Mouse (Mus musculus) midbrain, embryonic 13.5 days (tissue): ENCODE results near the gene Plk5. TPM values are rescaled to one million over a fixed set of nuclear protein-coding genes. Genes with fewer than 3 reads are reported as not detected.

ENCODE experiments used
- ATAC-seq: fragments of 200-750 bp; cut with Nextera tagmentation; 2 replicates; pipeline ENCODE4 v1.8.0; 2017; ENCODE audit warnings: mild to moderate bottlenecking, moderate TSS enrichment, moderate library complexity
- H3K27ac ChIP-seq: fragments of 300-500 bp; sonication (generic); 2 replicates; pipeline ENCODE4 v1.5.1; 2015; ENCODE audit warnings: inconsistent platforms, mild to moderate bottlenecking, moderate library complexity
- H3K27me3 ChIP-seq: fragments of 300-500 bp; sonication (generic); 2 replicates; pipeline ENCODE4 v1.6.1; 2015; ENCODE audit warnings: mild to moderate bottlenecking, inconsistent platforms
- H3K36me3 ChIP-seq: fragments of 300-500 bp; sonication (generic); 2 replicates; pipeline ENCODE4 v1.6.1; 2015; ENCODE audit warnings: mild to moderate bottlenecking, inconsistent platforms
- H3K4me1 ChIP-seq: fragments of 300-500 bp; sonication (generic); replicated peaks from 2 replicates; pipeline ENCODE4 v1.6.1; 2015; ENCODE audit warnings: inconsistent platforms
- H3K4me2 ChIP-seq: fragments of 300-500 bp; sonication (generic); replicated peaks from 2 replicates; pipeline ENCODE4 v1.6.1; 2015; ENCODE audit warnings: moderate library complexity, mild to moderate bottlenecking, inconsistent platforms
- H3K4me3 ChIP-seq: fragments of 300-500 bp; sonication (generic); replicated peaks from 2 replicates; pipeline ENCODE4 v1.5.1; 2015; ENCODE audit warnings: mild to moderate bottlenecking, inconsistent platforms
- H3K9ac ChIP-seq: fragments of 300-500 bp; sonication (generic); replicated peaks from 2 replicates; pipeline ENCODE4 v1.6.1; 2015; ENCODE audit warnings: mild to moderate bottlenecking, inconsistent platforms
- H3K9me3 ChIP-seq: fragments of 300-500 bp; sonication (generic); 2 replicates; pipeline ENCODE4 v1.6.1; 2016; ENCODE audit warnings: mild to moderate bottlenecking, inconsistent platforms
- WGBS: fragments of 180-500 bp; shearing (Covaris S2); methylation state at CpG from one replicate; pipeline ENCODE4 v1.1.7; 2015; 5-methylcytosine and 5-hydroxymethylcytosine counted together
- polyA plus RNA-seq: library from polyadenylated mRNA; unstranded; fragments of >200 nt; fragmentation: Nextera tagmentation; extraction: Ambion mirVana; gene quantifications from 2 replicates; pipeline ENCODE4 v1.2.1, GENCODE M21; 2015

Gene Plk5
- polyA plus RNA-seq, 1 experiment from 2014 or later = 0.96 TPM

DNA sequence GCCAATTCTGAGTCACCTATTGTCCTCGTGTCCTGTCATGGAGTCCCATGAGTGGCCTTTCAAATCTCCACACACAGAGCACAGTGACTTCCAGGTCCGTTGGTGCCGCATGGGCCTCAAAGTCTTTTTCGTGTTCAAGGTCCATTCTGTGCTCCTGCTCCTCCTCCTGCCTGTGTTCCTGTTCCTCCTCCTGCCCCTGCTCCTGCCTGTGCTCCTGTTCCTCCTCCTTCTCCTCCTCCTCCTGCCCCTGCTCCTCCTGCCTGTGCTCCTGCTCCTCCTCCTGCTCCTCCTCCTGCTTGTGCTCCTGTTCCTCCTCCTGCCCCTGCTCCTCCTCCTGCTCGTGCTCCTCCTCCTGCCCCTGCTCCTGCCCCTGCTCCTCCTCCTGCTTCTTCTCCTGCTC, 11.7 kb downstream of the Plk5 start:
- H3K9me3 ChIP-seq = no peaks in the 10 kb centered on the region
- ATAC-seq = no peak

DNA sequence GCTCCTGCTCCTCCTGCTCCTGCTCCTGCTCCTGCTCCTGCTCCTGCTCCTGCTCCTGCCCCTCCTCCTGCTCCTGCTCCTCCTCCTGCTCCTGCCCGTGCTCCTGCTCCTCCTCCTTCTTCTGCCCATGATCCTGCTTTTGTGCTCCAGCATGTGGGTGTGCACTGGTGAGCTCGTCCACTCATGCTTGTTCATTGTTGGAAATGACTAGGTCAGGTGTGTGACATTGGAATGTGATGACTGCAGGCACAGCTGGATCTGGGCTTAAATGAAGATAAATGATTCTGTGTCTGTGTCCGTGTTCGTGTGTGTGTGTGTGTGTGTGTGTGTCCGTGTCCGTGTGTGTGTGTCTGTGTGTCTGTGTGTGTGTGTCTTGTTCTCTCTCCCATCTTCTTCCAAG, 12.1 kb downstream of the Plk5 start:
- H3K9ac ChIP-seq = no peak overlapping the region
- H3K27ac ChIP-seq = no peak overlapping the region
- H3K36me3 ChIP-seq = no peaks in the 10 kb centered on the region
- no peak for ATAC-seq
- H3K4me1 ChIP-seq = peaks cover 19% of the 10 kb centered on the region
- H3K9me3 ChIP-seq = no peaks in the 10 kb centered on the region
- 90% methylated on average over 6 of the region's 6 CpGs for WGBS
- H3K4me2 ChIP-seq = no peak overlapping the region
- H3K4me3 ChIP-seq = no peak overlapping the region
- peaks cover 10% of the 10 kb centered on the region; the same call in 1 of the 2 replicates for H3K27me3 ChIP-seq

More for the DNA sequence above, 11.7 kb downstream of the Plk5 start:
- Histone ChIP-seq H3K27me3 (peaks cover 11% of the 10 kb centered on the region; the same call in 1 of the 2 replicates), H3K4me1 (peaks cover 19% of the 10 kb centered on the region), H3K4me3 (no peak overlapping the region), H3K27ac (no peak overlapping the region), H3K9ac (no peak overlapping the region), H3K4me2 (no peak overlapping the region), H3K36me3 (no peaks in the 10 kb centered on the region)
- 64% methylated on average over 5 of the region's 5 CpGs for WGBS

DNA sequence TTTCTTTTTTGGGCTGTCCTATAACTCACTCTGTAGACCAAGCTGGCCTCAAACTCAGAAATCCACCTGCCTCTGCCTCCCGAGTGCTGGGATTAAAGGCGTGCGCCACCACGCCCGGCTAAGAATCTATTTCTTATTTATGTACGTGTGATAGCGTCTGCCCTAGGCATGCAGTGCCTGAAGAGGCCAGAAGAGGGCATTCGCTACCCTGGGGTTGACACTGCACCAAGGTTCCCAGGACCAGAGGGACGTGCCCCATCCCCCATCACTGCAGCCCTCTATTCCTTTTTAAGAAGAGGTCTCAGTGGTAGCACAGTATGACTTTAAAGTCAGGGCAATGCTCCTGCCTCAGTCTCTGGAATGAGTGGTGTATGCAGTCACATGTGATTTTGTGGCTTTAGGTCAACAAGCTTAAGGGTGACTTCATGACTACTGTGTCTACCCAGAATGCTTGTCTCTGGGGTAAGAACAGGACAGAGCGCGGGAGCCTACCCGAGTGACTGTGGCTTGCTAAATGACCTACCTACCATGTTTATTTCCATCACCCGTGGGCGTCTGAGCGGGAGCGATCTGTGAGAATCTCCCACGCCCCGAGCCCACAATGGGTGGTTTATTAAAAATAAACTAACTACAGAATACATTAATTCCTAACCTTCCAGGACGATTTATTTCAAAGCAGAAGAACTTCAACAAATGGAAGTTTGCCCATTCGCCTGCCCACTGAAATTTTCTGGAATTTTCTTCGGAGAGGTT, 13.9 kb downstream of the Plk5 start:
- Histone ChIP-seq H3K27ac (no peak overlapping the region), H3K36me3 (no peaks in the 10 kb centered on the region), H3K4me1 (peaks cover 12% of the 10 kb centered on the region), H3K9ac (no peak overlapping the region), H3K4me2 (no peak overlapping the region), H3K4me3 (no peak overlapping the region), H3K27me3 (peaks cover 10% of the 10 kb centered on the region; the same call in 1 of the 2 replicates), H3K9me3 (no peaks in the 10 kb centered on the region)
- no peak for ATAC-seq
- WGBS = 84% methylated on average over 21 of the region's 21 CpGs

DNA sequence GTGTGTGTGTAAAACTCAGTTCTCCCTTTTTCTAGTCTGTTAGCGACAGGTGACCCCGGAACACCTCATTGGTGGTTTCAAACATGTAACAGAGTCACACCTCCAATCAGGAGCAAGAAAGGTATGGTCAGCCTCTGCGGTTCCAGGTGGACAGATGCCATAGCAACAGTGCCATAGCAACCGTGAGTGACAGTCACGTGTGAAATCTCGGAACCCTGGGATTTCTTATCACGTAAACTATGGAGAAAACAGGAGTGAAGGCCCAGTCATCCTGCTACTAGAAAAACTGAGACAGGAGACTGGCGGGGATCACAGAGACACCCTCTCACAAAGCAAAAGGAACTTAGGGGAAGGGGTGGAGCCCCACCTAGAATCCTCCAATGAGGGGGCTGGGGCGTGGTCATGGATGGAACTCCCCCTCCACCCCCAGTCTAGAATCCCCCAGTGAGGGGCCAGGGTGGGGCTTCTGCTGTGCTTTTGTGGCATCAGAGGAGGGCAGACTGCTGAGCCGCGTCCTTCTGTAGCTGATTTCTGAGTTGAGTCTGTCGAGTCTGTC, 15.2 kb downstream of the Plk5 start:
- Histone ChIP-seq H3K4me3 (peak overlapping the region; percentile 23), H3K36me3 (no peaks in the 10 kb centered on the region)
- 7% methylated on average over 12 of the region's 12 CpGs for WGBS

DNA sequence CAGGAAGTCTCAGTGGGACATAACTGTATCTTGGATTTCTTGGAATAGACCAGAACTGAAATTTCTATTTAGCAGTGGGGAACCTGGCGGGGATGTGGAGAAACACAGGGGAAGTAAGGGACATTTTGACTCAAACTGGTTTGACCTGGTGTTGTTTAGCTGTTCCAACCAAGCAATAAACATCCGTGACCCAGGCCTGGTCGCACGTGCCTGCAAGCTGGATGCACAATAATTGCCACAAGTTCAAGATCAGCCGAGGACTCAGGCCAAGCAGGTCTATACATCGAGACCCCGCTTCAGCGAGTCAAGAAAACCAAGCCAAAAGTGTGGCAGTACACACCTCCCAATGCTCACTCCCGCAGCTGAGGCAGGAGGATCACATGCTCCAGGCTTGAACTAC, 15.7 kb downstream of the Plk5 start:
- no peaks in the 10 kb centered on the region for H3K36me3 ChIP-seq
- H3K9me3 ChIP-seq = no peaks in the 10 kb centered on the region
- peaks cover 10% of the 10 kb centered on the region; the same call in 1 of the 2 replicates for H3K27me3 ChIP-seq
- 0 out of 2 replicates have a peak overlapping the region, but pooled peaks have one; percentile 1 for H3K27ac ChIP-seq
- no peak for ATAC-seq
- peaks cover 12% of the 10 kb centered on the region for H3K4me1 ChIP-seq
- 52% methylated on average over 9 of the region's 9 CpGs for WGBS
- H3K4me2 ChIP-seq = peak overlapping the region; percentile 35
- H3K9ac ChIP-seq = peak overlapping the region; percentile 21; the same call in 1 of the 2 replicates
- H3K4me3 ChIP-seq = peak overlapping the region; percentile 23; the same call in 1 of the 2 replicates

More for the DNA sequence above, 15.2 kb downstream of the Plk5 start:
- Histone ChIP-seq H3K4me2 (peak overlapping the region; percentile 35), H3K9me3 (no peaks in the 10 kb centered on the region), H3K4me1 (peaks cover 12% of the 10 kb centered on the region), H3K27me3 (peaks cover 10% of the 10 kb centered on the region; the same call in 1 of the 2 replicates), H3K9ac (0 out of 2 replicates have a peak overlapping the region, but pooled peaks have one; percentile 21), H3K27ac (0 out of 2 replicates have a peak overlapping the region, but pooled peaks have one; percentile 1)
- peak; percentile 73 for ATAC-seq

DNA sequence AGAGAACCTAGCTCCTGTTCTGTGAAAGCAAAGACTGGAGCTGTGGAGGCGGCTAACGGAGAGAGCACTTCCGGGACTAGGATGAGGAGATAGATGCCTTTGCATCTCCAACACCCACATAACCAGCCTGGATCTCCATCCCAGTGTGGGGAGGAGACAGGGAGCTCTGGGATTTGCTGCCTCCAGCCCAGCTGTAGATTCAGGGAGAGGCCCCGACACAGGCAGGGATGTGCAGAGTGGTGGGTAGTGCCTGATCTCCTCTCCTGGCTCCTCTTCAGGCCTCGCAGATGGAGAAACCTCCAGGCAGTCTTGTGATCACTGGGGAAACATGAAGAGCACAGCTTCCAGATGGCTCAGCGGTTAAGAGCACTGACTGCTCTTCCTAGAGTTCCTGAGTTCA, 16.4 kb downstream of the Plk5 start:
- Histone ChIP-seq H3K36me3 (no peaks in the 10 kb centered on the region), H3K27ac (no peak overlapping the region), H3K27me3 (peaks cover 5% of the 10 kb centered on the region; the same call in 1 of the 2 replicates), H3K4me3 (no peak overlapping the region), H3K4me1 (peaks cover 12% of the 10 kb centered on the region), H3K9ac (no peak overlapping the region), H3K4me2 (no peak overlapping the region), H3K9me3 (no peaks in the 10 kb centered on the region)
- ATAC-seq = no peak
- WGBS = 86% methylated on average over 6 of the region's 6 CpGs

DNA sequence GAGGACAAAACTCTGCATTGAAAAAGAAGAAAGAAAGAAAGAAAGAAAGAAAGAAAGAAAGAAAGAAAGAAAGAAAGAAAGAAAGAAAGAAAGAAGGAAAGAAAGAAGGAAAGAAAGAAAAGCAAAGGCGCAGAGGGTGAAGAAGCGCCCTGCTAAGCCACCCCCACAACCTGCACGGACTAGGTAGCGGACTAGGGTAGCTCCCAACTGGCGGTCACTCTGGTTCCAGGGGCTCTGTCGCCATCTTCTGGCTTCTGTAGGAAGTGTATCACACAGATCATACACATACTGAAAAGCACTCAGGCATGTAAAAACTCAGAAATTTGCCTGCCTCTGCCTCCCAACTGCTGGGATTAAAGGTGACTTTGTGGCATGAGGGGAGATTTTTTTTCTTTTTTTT, 17.8 kb downstream of the Plk5 start:
- no peak for ATAC-seq
- no peak overlapping the region for H3K27ac ChIP-seq
- no peak overlapping the region for H3K4me3 ChIP-seq
- 17% methylated on average over 6 of the region's 6 CpGs for WGBS
- no peaks in the 10 kb centered on the region for H3K9me3 ChIP-seq
- no peak overlapping the region for H3K9ac ChIP-seq
- no peak overlapping the region for H3K4me2 ChIP-seq
- peaks cover 12% of the 10 kb centered on the region for H3K4me1 ChIP-seq
- H3K36me3 ChIP-seq = no peaks in the 10 kb centered on the region
- peaks cover 5% of the 10 kb centered on the region; the same call in 1 of the 2 replicates for H3K27me3 ChIP-seq

DNA sequence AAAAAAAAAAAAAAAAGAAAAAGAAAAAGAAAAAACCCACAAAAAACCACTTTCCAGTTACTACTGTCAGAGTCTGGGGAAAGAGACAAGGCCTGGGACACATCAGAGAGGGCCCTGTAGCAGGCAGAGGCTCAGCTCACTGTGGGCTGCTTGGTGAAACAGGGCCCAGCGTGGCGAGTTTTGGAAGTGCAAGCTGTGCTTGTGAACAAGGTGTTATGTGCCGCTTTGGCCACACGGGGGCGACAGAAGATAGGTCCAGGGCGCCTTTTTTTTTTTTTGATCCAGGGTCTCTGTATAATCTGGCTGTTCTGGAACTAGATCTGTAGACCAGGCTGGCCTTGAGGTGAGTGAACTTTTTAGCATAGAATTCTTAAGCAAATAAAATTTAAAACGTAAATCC, 19.9 kb downstream of the Plk5 start:
- peaks cover 18% of the 10 kb centered on the region for H3K36me3 ChIP-seq
- H3K4me2 ChIP-seq = no peak overlapping the region
- H3K9me3 ChIP-seq = no peaks in the 10 kb centered on the region
- WGBS = 2% methylated on average over 7 of the region's 7 CpGs
- no peak overlapping the region for H3K9ac ChIP-seq
- no peak overlapping the region for H3K4me3 ChIP-seq
- H3K27ac ChIP-seq = no peak overlapping the region
- 0 out of 2 replicates have a peak, but pooled peaks have one; percentile 45 for ATAC-seq
- H3K4me1 ChIP-seq = peaks cover 18% of the 10 kb centered on the region
- peaks cover 5% of the 10 kb centered on the region; the same call in 1 of the 2 replicates for H3K27me3 ChIP-seq

DNA sequence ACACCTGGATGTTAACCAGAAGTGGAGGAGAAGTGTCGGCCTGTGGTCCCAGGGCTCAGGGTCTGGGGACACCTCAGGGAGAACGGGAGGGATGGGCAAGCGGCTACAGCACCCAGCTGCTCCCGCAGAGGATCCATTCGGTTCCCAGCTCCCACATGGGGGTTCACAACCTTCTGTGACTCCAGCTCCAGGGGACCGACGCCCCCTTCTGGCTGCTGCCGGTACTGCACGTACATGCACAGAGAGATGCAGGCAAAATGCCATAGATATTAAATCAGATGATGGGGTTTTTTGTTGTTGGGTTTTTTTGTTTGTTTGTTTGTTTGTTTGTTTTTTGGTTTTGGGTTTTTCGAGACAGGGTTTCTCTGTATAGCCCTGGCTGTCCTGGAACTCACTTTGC, 21.5 kb downstream of the Plk5 start:
- no peak overlapping the region for H3K4me2 ChIP-seq
- no peaks in the 10 kb centered on the region for H3K9me3 ChIP-seq
- no peak for ATAC-seq
- 49% methylated on average over 10 of the region's 10 CpGs for WGBS
- H3K27ac ChIP-seq = no peak overlapping the region
- H3K4me3 ChIP-seq = no peak overlapping the region
- H3K27me3 ChIP-seq = no peaks in the 10 kb centered on the region
- H3K36me3 ChIP-seq = peaks cover 34% of the 10 kb centered on the region
- peaks cover 19% of the 10 kb centered on the region for H3K4me1 ChIP-seq
- no peak overlapping the region for H3K9ac ChIP-seq

DNA sequence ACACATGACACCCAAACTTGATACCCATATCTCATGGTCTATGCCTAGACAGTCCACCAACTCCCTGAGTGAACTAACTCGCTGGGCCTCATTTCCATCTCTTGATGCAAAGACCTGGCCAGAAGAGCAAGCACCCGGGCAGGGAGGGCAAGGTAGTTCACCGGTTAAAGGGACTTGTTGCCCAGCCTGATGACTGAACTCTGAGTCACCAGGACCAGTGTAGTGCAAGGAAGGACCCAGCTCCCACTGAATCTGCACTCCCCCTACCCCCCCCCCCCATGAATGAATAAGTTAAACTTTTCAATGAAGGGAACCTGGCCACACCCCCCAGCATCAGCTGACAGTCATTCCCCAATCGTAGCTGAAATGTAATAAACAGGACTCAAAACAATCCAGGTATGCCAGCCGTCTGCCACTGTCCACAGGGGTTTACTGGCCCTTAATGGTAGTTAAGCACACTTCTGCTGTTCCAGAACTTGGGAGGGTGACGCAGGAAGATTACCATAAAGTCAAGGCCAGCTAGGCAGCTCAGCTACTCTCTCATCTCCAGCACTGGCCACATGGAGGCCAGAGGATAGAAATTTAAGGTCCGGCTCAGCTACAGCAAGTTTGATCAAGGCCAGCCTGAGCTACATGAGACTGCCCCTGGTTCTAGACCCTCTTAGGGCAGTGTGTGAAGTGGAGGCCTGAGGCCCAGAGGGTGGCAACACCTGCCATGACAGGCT, 26.5 kb downstream of the Plk5 start:
- WGBS = 86% methylated on average over 7 of the region's 7 CpGs
- H3K4me2 ChIP-seq = peak overlapping the region; percentile 98
- peak overlapping the region; percentile 100 for H3K4me3 ChIP-seq
- H3K36me3 ChIP-seq = peaks cover 59% of the 10 kb centered on the region
- no peak for ATAC-seq
- no peaks in the 10 kb centered on the region for H3K27me3 ChIP-seq
- H3K9ac ChIP-seq = peak overlapping the region; percentile 100
- peaks cover 47% of the 10 kb centered on the region for H3K4me1 ChIP-seq
- H3K9me3 ChIP-seq = no peaks in the 10 kb centered on the region
- H3K27ac ChIP-seq = 0 out of 2 replicates have a peak overlapping the region, but pooled peaks have one; percentile 15

DNA sequence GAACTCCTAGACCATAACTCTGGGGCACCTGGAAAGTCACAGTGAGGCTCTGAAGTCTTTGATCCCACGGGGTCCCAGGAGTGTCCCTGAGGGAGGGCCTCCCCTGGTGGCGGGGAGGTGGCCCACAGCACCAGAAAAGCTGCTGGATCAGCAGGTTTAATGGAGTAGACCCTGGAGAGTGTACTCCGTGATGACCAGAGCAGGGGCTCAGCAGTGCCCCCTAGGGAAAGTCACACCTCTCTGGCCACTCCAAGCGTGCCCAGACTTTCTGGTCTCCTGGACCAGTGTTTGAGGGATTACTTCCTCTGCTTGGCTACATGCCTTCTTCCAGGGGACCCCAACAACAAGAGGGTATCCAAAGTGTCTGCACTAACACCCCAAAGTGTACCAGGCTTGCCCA, 27.2 kb downstream of the Plk5 start:
- peaks cover 59% of the 10 kb centered on the region for H3K36me3 ChIP-seq
- 0 out of 2 replicates have a peak overlapping the region, but pooled peaks have one; percentile 15 for H3K27ac ChIP-seq
- no peaks in the 10 kb centered on the region for H3K27me3 ChIP-seq
- peak overlapping the region; percentile 100 for H3K4me3 ChIP-seq
- peak overlapping the region; percentile 100 for H3K9ac ChIP-seq
- H3K9me3 ChIP-seq = no peaks in the 10 kb centered on the region
- ATAC-seq = no peak
- peaks cover 54% of the 10 kb centered on the region for H3K4me1 ChIP-seq
- 66% methylated on average over 4 of the region's 4 CpGs for WGBS
- H3K4me2 ChIP-seq = peak overlapping the region; percentile 98
